In the genomic region with DNA sequence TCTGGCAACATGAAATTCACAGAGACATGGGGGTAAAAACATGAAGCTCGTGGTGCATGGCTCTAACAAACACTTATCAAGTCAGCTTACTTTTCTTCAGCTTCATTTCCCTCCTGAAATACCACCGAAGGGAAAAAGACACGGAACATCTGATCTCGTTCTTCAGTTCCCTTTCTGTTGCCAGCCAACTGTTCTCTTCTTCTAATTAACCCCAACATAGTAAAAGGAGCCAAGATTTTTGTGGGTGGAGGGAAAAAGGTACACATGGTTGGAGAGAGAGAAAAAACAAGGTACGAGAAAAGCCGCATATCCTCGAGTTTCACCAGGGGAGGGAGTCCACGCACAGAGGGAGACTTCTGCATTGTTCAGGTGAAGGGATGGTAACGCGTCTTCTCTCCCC, we compare ENCODE assay signal across 24 mouse cellular contexts. TPM values are rescaled to one million over a fixed set of nuclear protein-coding genes. Genes with fewer than 3 reads are reported as not detected.
DNase-seq lines count a peak whose midpoint lies in the region; ATAC-seq lines count a peak whose summit lies in the region.
"Had no signal": no experiment of that assay in that cellular context is flagged by ENCODE, and none has a peak within 500 bp of the region (broad histone marks: within the 10 kb centered on the region; RNA-seq: fewer than 3 reads in every experiment).

No protein-coding gene starts in this region.

- no peak overlapping the region for H3K4me3 ChIP-seq in forebrain, embryonic 16.5 days (replicated peaks; ENCODE audit: low read length)
- H3K4me3 ChIP-seq in forebrain, embryonic 11.5 days (ENCODE audit: low read depth, low read length), result no peak overlapping the region
- no peak overlapping the region for H3K4me3 ChIP-seq in hindbrain, embryonic 15.5 days
- no peak overlapping the region for H3K4me3 ChIP-seq in hindbrain, embryonic 12.5 days
- H3K4me3 ChIP-seq: embryonic facial prominence, embryonic 12.5 days; forebrain, embryonic 15.5 days; heart, embryonic 15.5 days; hindbrain, embryonic 10.5 days; intestine, embryonic 15.5 days had no signal

- ATAC-seq in forebrain, embryonic 16.5 days, result peak; percentile 20; the same call in 1 of the 2 replicates
- no peak for ATAC-seq in forebrain, embryonic 11.5 days (replicated peaks; ENCODE audit: low FRiP score)
- ATAC-seq in hindbrain, embryonic 15.5 days (ENCODE audit: low FRiP score, low read depth), result no peak
- ATAC-seq in hindbrain, embryonic 12.5 days (ENCODE audit: low FRiP score), result no peak
- ATAC-seq: forebrain, embryonic 15.5 days; intestine, embryonic 15.5 days had no signal

- H3K9ac ChIP-seq in forebrain, embryonic 16.5 days (replicated peaks; ENCODE audit: low read depth, low read length), result no peak overlapping the region
- no peak overlapping the region for H3K9ac ChIP-seq in forebrain, embryonic 11.5 days (ENCODE audit: low read length)
- no peak overlapping the region for H3K9ac ChIP-seq in hindbrain, embryonic 15.5 days
- H3K9ac ChIP-seq in hindbrain, embryonic 12.5 days, result no peak overlapping the region
- H3K9ac ChIP-seq: embryonic facial prominence, embryonic 12.5 days; forebrain, embryonic 15.5 days; heart, embryonic 15.5 days; intestine, embryonic 15.5 days had no signal

- 0 out of 2 replicates have a peak, but pooled peaks cover 3% of the 10 kb centered on the region for H3K27me3 ChIP-seq in forebrain, embryonic 16.5 days (replicated peaks; ENCODE audit: control insufficient read depth, insufficient read depth, low read length)
- no peaks in the 10 kb centered on the region; the same call in 1 of the 2 replicates for H3K27me3 ChIP-seq in forebrain, embryonic 11.5 days (ENCODE audit: control insufficient read depth, insufficient read depth, low read length)
- H3K27me3 ChIP-seq in hindbrain, embryonic 15.5 days, result no peaks in the 10 kb centered on the region
- no peaks in the 10 kb centered on the region for H3K27me3 ChIP-seq in hindbrain, embryonic 12.5 days
- H3K27me3 ChIP-seq: embryonic facial prominence, embryonic 12.5 days; forebrain, embryonic 15.5 days; intestine, embryonic 15.5 days had no signal

- H3K4me1 ChIP-seq in forebrain, embryonic 16.5 days (replicated peaks; ENCODE audit: control insufficient read depth, insufficient read depth, low read length), result no peaks in the 10 kb centered on the region; the same call in none of the 2 replicates
- H3K4me1 ChIP-seq in forebrain, embryonic 11.5 days (replicated peaks; ENCODE audit: control insufficient read depth, insufficient read depth, low read length), result no peaks in the 10 kb centered on the region
- H3K4me1 ChIP-seq in hindbrain, embryonic 15.5 days (replicated peaks), result 0 out of 2 replicates have a peak, but pooled peaks cover 5% of the 10 kb centered on the region
- peaks cover 3% of the 10 kb centered on the region; the same call in 1 of the 2 replicates for H3K4me1 ChIP-seq in hindbrain, embryonic 12.5 days
- H3K4me1 ChIP-seq: embryonic facial prominence, embryonic 12.5 days; heart, embryonic 15.5 days; intestine, embryonic 15.5 days had no signal

- intact Hi-C loops in left cerebral cortex, postnatal 25 days (cut with DNase I), result no loop called here
- intact Hi-C loops in left cerebral cortex, postnatal 4 days (cut with DNase I), result no loop called here

- no peak overlapping the region for H3K27ac ChIP-seq in forebrain, embryonic 16.5 days (ENCODE audit: low read length)
- no peak overlapping the region for H3K27ac ChIP-seq in forebrain, embryonic 11.5 days (ENCODE audit: low read depth, low read length)
- no peak overlapping the region for H3K27ac ChIP-seq in hindbrain, embryonic 15.5 days (replicated peaks)
- H3K27ac ChIP-seq in hindbrain, embryonic 12.5 days, result no peak overlapping the region
- H3K27ac ChIP-seq: embryonic facial prominence, embryonic 12.5 days; forebrain, embryonic 15.5 days; heart, embryonic 15.5 days; hindbrain, embryonic 10.5 days; intestine, embryonic 15.5 days had no signal

- H3K4me2 ChIP-seq in forebrain, embryonic 16.5 days (ENCODE audit: low read length), result peak overlapping the region; percentile 2; the same call in 1 of the 2 replicates
- no peak overlapping the region for H3K4me2 ChIP-seq in forebrain, embryonic 11.5 days (ENCODE audit: low read depth, low read length, severe bottlenecking)
- peak overlapping the region; percentile 8; the same call in 1 of the 2 replicates for H3K4me2 ChIP-seq in hindbrain, embryonic 15.5 days
- H3K4me2 ChIP-seq in hindbrain, embryonic 12.5 days (replicated peaks), result no peak overlapping the region
- H3K4me2 ChIP-seq: embryonic facial prominence, embryonic 12.5 days; forebrain, embryonic 15.5 days; heart, embryonic 11.5 days; heart, embryonic 15.5 days; intestine, embryonic 15.5 days had no signal

- 29% methylated on average over 10 of the region's 10 CpGs for WGBS in forebrain, embryonic 16.5 days
- WGBS in forebrain, embryonic 11.5 days, result 48% methylated on average over 10 of the region's 10 CpGs
- 51% methylated on average over 10 of the region's 10 CpGs for WGBS in hindbrain, embryonic 15.5 days
- 61% methylated on average over 10 of the region's 10 CpGs for WGBS in hindbrain, embryonic 12.5 days

- H3K36me3 ChIP-seq in forebrain, embryonic 16.5 days (ENCODE audit: control insufficient read depth, insufficient read depth), result no peaks in the 10 kb centered on the region
- no peaks in the 10 kb centered on the region for H3K36me3 ChIP-seq in forebrain, embryonic 11.5 days (ENCODE audit: control insufficient read depth, insufficient read depth, low read length)
- H3K36me3 ChIP-seq in hindbrain, embryonic 15.5 days, result no peaks in the 10 kb centered on the region
- no peaks in the 10 kb centered on the region for H3K36me3 ChIP-seq in hindbrain, embryonic 12.5 days
- H3K36me3 ChIP-seq: embryonic facial prominence, embryonic 12.5 days; forebrain, embryonic 15.5 days; heart, embryonic 15.5 days; hindbrain, embryonic 10.5 days; intestine, embryonic 15.5 days had no signal

- no peak for DNase-seq in forebrain, embryonic 11.5 days (ENCODE audit: low spot score)
- peak; percentile 11 to 45 for DNase-seq in left cerebral cortex, postnatal 25 days (ENCODE audit: low spot score in 2 of 2)
- no peak for DNase-seq in left cerebral cortex, postnatal 4 days
- no peak for DNase-seq in kidney, adult 18-20 months
- DNase-seq in MN1 (ENCODE audit: low spot score), result no peak
- DNase-seq: adrenal gland, adult 8-10 months; adrenal gland, postnatal 36 days; cerebellum, adult 11-12 months; cerebellum, adult 9-10 months; cerebellum, postnatal 25 days; gastrocnemius, postnatal 36 days; heart, adult 18-20 months; kidney, adult 8-10 months had no signal

- H3K9me3 ChIP-seq in forebrain, embryonic 16.5 days (ENCODE audit: control insufficient read depth, low read length), result no peaks in the 10 kb centered on the region
- H3K9me3 ChIP-seq in forebrain, embryonic 11.5 days (ENCODE audit: control insufficient read depth, low read length), result no peaks in the 10 kb centered on the region
- no peaks in the 10 kb centered on the region for H3K9me3 ChIP-seq in hindbrain, embryonic 15.5 days
- H3K9me3 ChIP-seq in hindbrain, embryonic 12.5 days (replicated peaks), result no peaks in the 10 kb centered on the region
- H3K9me3 ChIP-seq: embryonic facial prominence, embryonic 12.5 days; forebrain, embryonic 15.5 days; heart, embryonic 15.5 days; hindbrain, embryonic 10.5 days; intestine, embryonic 15.5 days had no signal

RNA-seq across cellular contexts. Expression of a gene that starts 32.0 kb away (rescaled TPM):
- 0.24 and 0.43 TPM in 2 replicates for polyA plus RNA-seq in forebrain, embryonic 16.5 days (2015; fragmentation: Nextera tagmentation; extraction: Ambion mirVana)
- 0.08 TPM in 1 of 2 replicates, not detected in the other for polyA plus RNA-seq in forebrain, embryonic 11.5 days (2014; fragmentation: Nextera tagmentation; extraction: Ambion mirVana)
- 1.3 TPM in 2 replicates for polyA plus RNA-seq in hindbrain, embryonic 15.5 days (2015; fragmentation: Nextera tagmentation; extraction: Ambion mirVana)
- polyA plus RNA-seq in hindbrain, embryonic 12.5 days (2016; fragmentation: Nextera tagmentation; extraction: Ambion mirVana), result 0.22 and 0.27 TPM in 2 replicates
- total RNA-seq in left cerebral cortex, postnatal 25 days (2021), result 1 to 10 TPM; 4.6 to 4.7 TPM
- under 1 TPM in 1 of 2 experiments, not detected in 1; 0.24 TPM for total RNA-seq in left cerebral cortex, postnatal 4 days (2021)
- total RNA-seq: adrenal gland, postnatal 36 days; gastrocnemius, adult 8-10 months; gastrocnemius, postnatal 36 days had no signal
- polyA plus RNA-seq: C2C12; embryonic facial prominence, embryonic 12.5 days; heart, embryonic 11.5 days; heart, embryonic 15.5 days; intestine, embryonic 15.5 days had no signal

Comparison
In these comparisons a context has a peak if more than half of its experiments do, and no peak if none do; other contexts are left out.
1. H3K4me2 ChIP-seq: peak in forebrain, embryonic 16.5 days (single experiment) and hindbrain, embryonic 15.5 days (single experiment); none in forebrain, embryonic 11.5 days (single experiment) and hindbrain, embryonic 12.5 days (single experiment).
2. DNase-seq: peak in left cerebral cortex, postnatal 25 days (2 of 2); none in forebrain, embryonic 11.5 days (single experiment), left cerebral cortex, postnatal 4 days (single experiment), kidney, adult 18-20 months (single experiment) and MN1 (single experiment).